Mouse (Mus musculus) induced T-regulatory cell, adult 2 months (primary cell): Measurements from ENCODE around the gene Ephb2.

Source experiments
- DNase-seq: peaks from one replicate; pipeline ENCODE4 v3.0.0-alpha.2; 2012; ENCODE audit warnings: low read depth

Gene Ephb2

GRCm38 (mm10) chr4:136731761-136732160 is 104.0 kb downstream of the Ephb2 start:
- no peak for DNase-seq

DNA sequence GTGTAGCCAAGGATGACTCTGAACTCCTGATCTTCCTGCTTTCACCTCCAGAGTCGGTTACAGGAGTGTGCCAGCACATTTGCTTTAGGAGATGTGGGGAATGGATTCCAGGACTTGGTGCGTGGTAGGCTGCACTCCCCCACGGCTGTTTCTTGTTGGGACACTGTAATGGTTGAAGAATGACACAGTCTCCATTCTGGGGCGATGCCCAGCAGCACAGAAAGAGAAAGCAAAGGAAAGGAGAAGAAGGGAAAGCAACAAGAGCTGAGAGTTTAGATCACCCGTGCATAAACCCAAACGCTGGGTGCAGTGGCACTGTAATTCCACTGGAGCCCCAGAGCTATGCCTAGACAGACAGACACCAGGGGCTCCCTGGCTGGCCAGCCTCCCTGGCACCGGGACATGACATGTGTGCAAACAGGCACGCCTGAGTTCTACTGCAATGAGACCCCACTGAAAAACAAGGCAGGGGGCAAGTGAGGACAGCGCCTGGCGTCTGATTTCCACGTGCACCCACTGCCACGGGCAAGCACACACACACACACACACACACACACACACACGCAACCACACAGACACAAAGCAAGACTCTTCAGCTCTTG is 104.7 kb downstream of the Ephb2 start:
- no peak for DNase-seq

DNA sequence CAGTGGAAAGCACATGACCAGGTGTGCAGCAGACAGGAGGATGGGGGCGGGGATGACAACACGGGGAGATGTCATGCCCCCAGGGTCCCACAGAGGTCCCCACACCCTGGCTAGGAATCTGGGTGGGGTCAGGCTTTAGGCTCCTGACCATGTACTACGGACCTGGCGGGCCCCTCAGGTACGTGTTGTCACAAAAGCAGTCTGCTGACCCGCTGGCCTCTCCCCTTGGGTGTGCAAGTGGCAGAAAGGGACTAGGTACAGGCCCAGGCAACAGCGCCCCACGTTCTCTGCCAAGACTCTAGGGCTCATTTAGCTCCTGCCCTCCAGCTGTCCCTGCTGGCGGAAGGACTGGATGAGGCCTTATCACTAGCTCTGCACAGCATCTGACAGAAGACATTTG is 105.3 kb downstream of the Ephb2 start:
- DNase-seq, result no peak

DNA sequence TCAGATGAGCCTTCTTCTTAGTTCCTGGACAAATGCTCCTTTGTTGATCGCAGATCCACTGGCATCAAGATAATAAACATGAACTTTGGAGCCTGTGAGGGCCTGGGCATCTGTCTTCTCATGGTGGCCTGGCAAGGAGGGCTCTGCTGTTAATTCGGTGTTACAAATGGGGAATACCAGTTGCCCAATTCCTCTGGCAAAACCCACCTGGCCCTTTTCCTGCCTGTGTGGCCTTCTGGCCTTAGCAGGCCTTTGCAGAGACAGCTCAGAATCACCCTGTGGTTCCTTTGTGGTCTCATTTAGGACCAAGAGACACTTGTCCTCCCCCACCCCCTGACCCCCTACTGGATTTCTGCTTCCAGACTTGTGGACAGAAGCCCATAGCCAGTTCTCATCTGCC is 106.2 kb downstream of the Ephb2 start:
- DNase-seq, result no peak

GRCm38 (mm10) chr4:136726941-136727340 is 108.8 kb downstream of the Ephb2 start:
- no peak for DNase-seq

GRCm38 (mm10) chr4:136724731-136725130 is 111.1 kb downstream of the Ephb2 start:
- DNase-seq, result no peak

- no peak for DNase-seq
Observed at GRCm38 (mm10) chr4:136722361-136723082, 113.3 kb downstream of the Ephb2 start.

DNA sequence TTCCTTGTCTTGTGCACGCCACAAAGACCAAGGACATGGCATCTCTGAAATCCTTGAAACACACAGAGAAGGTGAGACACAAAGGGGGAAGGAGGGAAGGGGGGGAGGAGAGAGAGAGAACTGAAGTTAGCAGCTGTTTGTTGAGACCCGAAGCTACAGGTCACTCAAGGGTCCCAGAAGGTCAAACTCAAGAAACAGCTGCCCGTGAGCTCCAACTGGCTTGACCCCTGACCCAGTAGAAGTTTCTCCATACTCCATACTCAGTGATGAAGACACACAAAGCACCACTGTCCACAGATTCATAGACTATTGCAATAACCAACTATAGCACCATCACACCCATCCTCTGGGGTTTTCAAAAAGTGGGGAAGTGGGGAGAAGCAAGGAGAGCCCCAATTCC is 113.9 kb downstream of the Ephb2 start:
- DNase-seq, result no peak

DNA sequence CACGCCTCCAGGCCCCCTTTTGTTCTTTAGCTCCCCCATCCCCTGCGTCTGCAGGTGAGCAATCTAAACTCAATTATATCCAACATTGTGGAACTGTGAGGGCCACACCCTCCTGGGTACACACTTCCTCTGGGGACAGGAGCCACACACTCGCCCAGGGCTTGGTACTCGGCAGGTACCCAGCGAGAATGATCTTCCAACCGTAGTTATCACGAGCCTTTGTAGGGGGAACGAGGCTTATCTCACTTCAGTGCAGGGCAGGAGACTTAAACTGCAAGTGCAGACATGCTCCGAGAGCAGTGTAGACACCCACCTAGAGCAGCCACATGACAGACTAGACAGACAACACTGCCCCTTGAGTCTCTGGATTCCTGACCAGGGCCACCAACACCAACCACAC is 115.8 kb downstream of the Ephb2 start:
- DNase-seq, result no peak

- no peak for DNase-seq
Observed at GRCm38 (mm10) chr4:136718193-136718986, 117.4 kb downstream of the Ephb2 start.

DNA sequence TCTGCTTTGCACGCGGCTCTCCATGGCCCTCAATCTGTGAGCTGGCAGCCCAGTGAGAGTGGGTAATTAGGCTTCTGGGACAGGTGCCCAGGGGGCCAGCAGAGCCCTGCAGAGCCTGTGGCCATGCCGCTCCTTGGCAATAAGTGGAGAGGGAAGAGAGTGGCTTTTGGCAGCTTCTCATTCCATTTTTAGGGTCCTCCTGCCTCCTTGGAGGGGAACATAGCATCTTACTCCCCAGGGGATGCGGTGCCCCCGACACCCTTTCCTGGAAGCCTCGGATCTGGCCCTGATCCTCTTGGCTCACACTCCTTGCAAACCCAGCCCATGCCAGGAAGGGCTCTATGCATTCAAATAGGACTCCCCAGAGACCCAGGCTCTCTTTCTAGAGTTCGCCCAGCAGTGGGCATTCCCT is 119.2 kb downstream of the Ephb2 start:
- no peak for DNase-seq

DNA sequence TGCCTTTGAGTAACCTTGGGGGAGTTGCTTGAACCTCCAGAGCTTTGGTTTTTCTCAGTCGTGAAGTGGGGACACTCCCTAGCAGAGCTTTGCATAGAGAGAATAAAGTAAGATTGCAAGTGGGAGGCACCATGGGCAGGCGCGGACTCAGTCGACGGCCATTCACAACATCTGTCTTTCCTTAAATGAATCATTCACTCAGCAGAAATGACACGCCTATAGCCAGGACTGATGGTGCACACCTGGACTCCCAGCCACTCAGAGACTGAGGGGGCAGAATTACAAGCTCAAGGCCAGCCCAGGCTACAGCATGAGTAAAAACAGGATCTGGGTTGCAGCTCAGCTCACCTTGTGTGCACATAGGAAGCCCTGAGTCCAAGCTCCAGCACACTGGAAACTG is 121.3 kb downstream of the Ephb2 start:
- DNase-seq, result no peak

DNA sequence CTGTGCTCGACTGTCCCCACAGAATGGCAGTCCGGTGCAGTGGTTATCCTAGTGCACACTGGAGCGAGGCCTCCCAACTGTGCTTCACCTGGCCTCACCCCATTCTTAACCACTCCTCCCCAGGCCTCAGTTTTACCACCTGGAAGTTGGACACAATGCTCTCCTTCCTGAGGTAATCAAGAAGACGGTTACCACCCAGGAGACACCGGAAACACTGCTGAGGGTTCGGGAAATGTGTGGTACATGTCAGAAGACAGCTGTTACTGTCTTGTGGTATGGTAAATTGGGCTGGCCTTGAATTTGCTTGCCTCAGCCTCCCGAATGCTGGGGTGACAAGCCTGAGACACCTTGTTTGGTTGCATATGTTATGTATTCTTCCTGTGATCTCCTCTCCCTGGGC is 121.9 kb downstream of the Ephb2 start:
- no peak for DNase-seq

- DNase-seq, result no peak
Observed at GRCm38 (mm10) chr4:136713431-136713830, 122.4 kb downstream of the Ephb2 start.

DNA sequence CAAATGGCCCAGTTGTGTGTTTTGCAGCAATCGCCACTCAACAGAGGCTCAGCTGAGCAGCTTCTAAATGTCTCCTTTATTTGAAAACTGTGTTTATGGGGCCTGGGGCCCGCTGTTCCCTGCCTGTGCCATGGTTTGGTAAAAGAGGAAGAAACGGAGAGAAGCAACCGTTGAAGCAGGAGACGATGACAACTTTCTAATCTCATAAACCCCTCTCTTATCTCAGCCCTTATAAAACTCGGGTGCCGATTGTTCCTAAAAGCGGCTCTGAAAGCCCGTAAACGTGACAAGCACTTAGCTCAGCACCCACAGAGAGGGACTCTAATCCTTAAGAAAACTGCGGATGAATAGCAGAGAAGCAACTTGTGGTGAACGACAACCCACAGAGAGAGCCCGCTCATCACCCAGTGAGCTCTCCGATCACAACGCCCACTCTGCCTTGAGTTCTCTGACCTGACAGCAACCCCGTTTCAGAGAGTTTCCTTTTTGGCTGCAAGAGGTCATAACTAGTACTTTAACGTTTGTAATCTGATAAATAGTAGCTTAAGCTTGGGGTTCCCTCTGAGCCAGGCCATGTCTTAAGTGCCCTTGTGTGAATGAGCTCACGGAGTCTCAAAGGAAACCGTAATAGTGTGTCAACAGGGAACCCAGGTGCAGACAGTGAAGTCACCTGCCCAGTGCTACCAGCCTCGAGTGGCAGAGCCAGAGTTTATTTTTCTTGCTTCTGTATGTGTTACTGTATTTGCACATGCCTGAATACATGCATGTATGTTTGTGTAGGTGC is 123.6 kb downstream of the Ephb2 start:
- peak; percentile 8 for DNase-seq

GRCm38 (mm10) chr4:136710345-136710744 is 125.4 kb downstream of the Ephb2 start:
- DNase-seq, result no peak

DNA sequence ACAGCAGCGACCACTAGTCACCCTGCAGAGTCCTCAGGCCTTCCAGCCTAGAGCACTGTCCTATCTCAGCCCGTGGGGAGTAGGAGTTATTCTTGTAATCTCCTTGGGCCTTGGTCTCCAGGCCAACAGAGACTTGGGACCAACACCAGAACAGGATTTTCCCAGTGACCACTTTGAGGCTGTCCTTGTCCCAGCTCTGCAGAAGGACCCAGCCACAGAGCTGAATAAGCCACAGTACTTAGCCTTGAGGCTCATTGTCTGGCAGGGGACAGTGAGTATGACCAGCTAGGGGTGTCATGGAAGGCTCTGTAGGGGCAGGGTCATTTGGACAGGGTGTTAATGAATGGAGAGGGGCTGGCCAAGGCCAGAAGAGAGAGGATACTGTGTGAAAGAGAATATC is 126.8 kb downstream of the Ephb2 start:
- DNase-seq, result no peak

DNA sequence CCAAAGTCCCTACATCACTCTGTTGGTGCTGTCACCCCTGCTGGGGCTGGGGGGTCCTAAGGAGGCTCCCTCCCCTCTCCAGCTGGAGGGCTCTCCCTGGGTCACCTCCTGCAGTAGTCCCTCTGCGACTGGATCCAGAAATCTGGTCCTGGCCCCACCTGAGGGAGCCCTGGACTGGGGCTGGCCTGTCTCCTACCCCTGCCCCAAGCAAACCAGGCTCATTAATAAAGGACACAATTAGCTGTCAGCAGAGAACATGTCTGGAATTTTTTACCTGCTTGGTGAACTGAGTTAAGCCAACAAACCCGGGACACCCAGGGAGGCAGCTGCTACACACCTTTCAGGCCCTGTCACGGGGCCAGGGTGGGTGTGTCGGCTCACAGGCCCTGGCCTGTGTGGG is 129.1 kb downstream of the Ephb2 start:
- DNase-seq, result no peak

GRCm38 (mm10) chr4:136705091-136705490 is 130.7 kb downstream of the Ephb2 start:
- DNase-seq, result no peak

GRCm38 (mm10) chr4:136704551-136704950 is 131.2 kb downstream of the Ephb2 start:
- DNase-seq, result no peak

GRCm38 (mm10) chr4:136703351-136703750 is 132.4 kb downstream of the Ephb2 start:
- no peak for DNase-seq

DNA sequence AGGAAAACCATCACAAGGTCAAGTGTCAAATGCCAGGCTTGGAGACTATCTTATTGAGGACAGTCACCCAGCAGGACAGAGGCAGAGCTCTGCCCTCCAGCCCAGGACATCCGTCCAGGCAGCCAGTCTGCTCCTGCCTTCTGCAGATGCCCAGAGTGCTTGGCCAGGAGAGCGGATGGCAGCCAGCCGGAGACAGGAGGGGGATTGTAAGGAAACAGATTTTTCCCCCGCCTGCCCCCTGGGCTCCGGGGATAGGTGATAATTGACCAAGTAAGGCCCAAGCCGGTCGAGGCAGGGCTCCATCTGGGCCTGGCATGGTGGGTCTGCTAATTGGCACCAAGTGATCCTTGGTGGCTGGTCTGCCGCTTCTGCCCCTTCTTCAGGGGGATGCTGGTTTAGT is 133.3 kb downstream of the Ephb2 start:
- no peak for DNase-seq
